Mouse (Mus musculus): Measurements from ENCODE around the gene Fitm2. TPM values are rescaled to one million over a fixed set of nuclear protein-coding genes. Genes with fewer than 3 reads are reported as not detected.

The Fitm2 gene
- total and polyA plus RNA-seq, 3 experiments = 6.6 to 60.9 (median 10.6) TPM

DNA sequence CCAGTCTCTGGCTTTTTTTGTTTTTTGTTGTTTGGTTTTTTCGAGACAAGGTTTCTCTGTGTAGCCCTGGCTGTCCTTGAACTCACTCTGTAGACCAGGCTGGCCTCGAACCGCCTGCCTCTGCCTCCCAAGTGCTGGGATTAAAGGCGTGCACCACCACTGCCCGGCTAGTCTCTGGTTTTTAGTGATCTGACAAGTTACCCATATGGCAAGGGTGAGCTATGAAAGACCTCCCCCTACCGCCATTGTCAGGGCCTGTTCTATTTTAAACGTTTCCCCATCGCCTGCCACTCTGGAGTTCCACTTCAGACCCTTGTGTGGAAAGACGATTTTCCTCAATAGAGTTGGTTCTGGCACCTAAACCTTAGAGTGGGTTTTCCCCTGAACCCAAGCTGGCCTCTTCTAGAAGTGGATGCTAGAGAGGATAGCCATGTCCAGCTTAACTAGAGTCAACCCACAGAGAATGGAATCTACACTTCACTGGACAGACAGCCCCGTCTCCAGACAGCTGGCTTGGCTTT is 52.0 kb downstream of the Fitm2 start:
- peaks cover 0 to 31% of the 10 kb centered on the region in 2 experiments; a peak in 3 of 4 replicates for H3K36me3 ChIP-seq (ENCODE audit: control insufficient read depth in 1 of 2, insufficient read depth in 2 of 2, low read length in 2 of 2)
- peaks cover 41% of the 10 kb centered on the region for H3K79me2 ChIP-seq (ENCODE audit: control insufficient read depth, insufficient read depth, low read length, poor library complexity)
- peaks cover 6 to 13% of the 10 kb centered on the region in 2 experiments for H3K4me1 ChIP-seq (ENCODE audit: control insufficient read depth in 1 of 2, insufficient read depth in 2 of 2, low read length in 2 of 2)
- peak overlapping the region; percentile 63; the same call in 1 of the 2 replicates for H3K27ac ChIP-seq (ENCODE audit: control insufficient read depth, low read depth, low read length)
- TF ChIP-seq BHLHE40 (IDR thresholded peaks at IDR 0.05; ENCODE audit: borderline replicate concordance, low read depth, low read length) (0 out of 2 replicates have a peak, but pooled peaks have one; percentile 18), MXI1 (IDR thresholded peaks at IDR 0.05; ENCODE audit: low read depth, low read length) (0 out of 2 replicates have a peak, but pooled peaks have one; percentile 23), GABPA (IDR thresholded peaks at IDR 0.05; ENCODE audit: low read depth, low read length) (no peak), CHD2 (IDR thresholded peaks at IDR 0.05; ENCODE audit: low read length) (no peak), ETS1 (IDR thresholded peaks at IDR 0.05; ENCODE audit: low read depth, low read length) (no peak; the same call in 1 of the 2 replicates), RAD21 (IDR thresholded peaks at IDR 0.05; ENCODE audit: low read depth, low read length) (no peak), ZMIZ1 (IDR thresholded peaks at IDR 0.05; ENCODE audit: low read depth, low read length) (no peak), MAX (IDR thresholded peaks at IDR 0.05; ENCODE audit: low read length) (no peak), MAZ (IDR thresholded peaks at IDR 0.05; ENCODE audit: low read depth, low read length) (0 out of 2 replicates have a peak, but pooled peaks have one; percentile 5), MYC (IDR thresholded peaks at IDR 0.05; ENCODE audit: low read depth, low read length) (no peak), EP300 (IDR thresholded peaks at IDR 0.05; ENCODE audit: low read depth in 1 of 2, low read length in 2 of 2) (no peak), NELFE (IDR thresholded peaks at IDR 0.05; ENCODE audit: low read depth, low read length) (no peak), USF2 (IDR thresholded peaks at IDR 0.05; ENCODE audit: borderline replicate concordance in 1 of 2, insufficient read depth in 1 of 2, low read depth in 1 of 2, low read length in 2 of 2) (no peak), POLR2AphosphoS5 (IDR thresholded peaks at IDR 0.05; ENCODE audit: borderline replicate concordance, low read depth, low read length) (no peak), ZNF384 (IDR thresholded peaks at IDR 0.05; ENCODE audit: low read depth, low read length) (no peak), KAT2A (conservative IDR thresholded peaks at IDR 0.05; ENCODE audit: low read depth, low read length) (no peak), CHD1 (IDR thresholded peaks at IDR 0.05; ENCODE audit: low read depth, low read length) (no peak), MAFK (IDR thresholded peaks at IDR 0.05; ENCODE audit: borderline replicate concordance, low read depth, low read length) (no peak), JUND (IDR thresholded peaks at IDR 0.05; ENCODE audit: low read depth, low read length) (no peak)
- peak overlapping the region; percentile 85 for H3K9ac ChIP-seq (ENCODE audit: control insufficient read depth, low read depth, low read length, poor library complexity, severe bottlenecking)
- DNase-seq (ENCODE audit: low read depth, low spot score) = peak; percentile 50
- no peaks in the 10 kb centered on the region for H3K27me3 ChIP-seq (ENCODE audit: control insufficient read depth in 1 of 2, insufficient read depth in 2 of 2, low read length in 2 of 2)
- H3K9me3 ChIP-seq (replicated peaks; ENCODE audit: insufficient read depth, low read length) = no peaks in the 10 kb centered on the region
- H3K4me3 ChIP-seq (ENCODE audit: control insufficient read depth in 1 of 2, insufficient read depth in 1 of 2, low read depth in 2 of 2, low read length in 2 of 2) = peak overlapping the region; percentile 66 to 79
